Mouse (Mus musculus): ENCODE measurements around the gene Rhox3e. TPM values are rescaled to one million over a fixed set of nuclear protein-coding genes. Genes with fewer than 3 reads are reported as not detected.
"Not testable (repeated sequence)": the region's sequence is repeated elsewhere in the genome, so short reads cannot be mapped to it uniquely, and the experiment has no call there.

The Rhox3e gene
- total RNA-seq (2021) = not detected

DNA sequence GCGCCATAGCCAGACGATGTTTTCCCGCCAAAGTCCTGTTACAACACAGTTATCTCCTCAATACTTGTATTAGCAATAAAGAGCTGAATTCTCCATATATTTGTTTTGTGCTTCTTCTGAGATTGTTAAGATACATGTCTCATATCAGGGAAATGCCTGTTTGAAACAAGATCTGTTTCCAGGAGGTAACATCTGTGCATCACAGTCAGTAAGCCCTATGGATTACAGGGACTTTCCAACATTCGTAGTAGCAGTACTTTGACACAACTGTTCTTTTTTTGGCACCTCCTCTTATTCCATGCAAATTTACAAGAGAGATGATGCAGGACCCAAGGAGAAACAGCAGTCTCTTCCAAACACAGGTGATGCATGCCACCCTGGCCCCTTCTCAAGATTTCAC is at the start of gene Rhox3e:
Gene Rhox3e, plus strand, starts transcription at position 301 of the 400 bp plus-strand sequence.
- DNase-seq; intact Hi-C loops (cut with DNase I): not testable (repeated sequence)

DNA sequence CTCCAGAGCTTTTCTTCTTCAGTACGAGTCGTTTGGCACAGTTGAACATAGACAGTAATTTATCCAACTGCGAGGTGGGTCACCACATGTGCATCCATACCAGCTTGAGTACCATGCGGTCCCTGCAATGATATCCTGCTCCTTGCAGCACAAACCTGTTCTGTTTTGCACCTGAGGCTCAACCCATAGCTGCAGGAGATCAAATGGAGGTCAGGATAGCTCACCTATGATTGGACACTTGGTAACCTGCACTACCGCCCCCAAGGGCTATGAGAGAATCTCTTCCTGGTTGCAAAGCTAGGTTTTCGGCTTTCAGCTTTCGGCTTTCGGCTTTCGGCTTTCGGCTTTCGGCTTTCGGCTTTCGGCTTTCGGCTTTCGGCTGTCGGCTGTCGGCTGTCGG is 27.8 kb upstream of the Rhox3e start, which contains the start of gene Rhox4d:
Gene Rhox4d, plus strand, starts transcription at position 301 of the 400 bp plus-strand sequence.
- DNase-seq; intact Hi-C loops (cut with DNase I): not testable (repeated sequence)

DNA sequence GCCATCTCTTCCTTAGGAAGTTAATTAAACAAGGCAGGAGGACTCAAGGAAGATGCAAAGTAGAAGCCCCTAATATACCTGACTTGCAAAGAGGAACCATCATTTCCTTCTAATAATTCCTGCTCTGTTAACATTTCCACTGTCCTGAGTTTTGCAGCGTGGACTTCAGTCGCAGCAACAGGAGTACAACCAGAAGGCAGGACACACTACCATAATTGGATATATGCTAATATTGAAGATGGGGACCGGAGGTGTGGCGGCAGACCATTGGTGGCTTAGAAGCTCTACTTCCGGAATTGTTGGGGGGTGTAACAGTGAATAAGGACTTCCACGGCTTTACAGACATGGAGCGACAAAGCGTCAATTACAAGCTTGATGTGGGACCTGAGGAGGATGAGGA is 11.7 kb upstream of the Rhox3e start, which contains the start of gene Rhox2e:
Gene Rhox2e, plus strand, starts transcription at position 301 of the 400 bp plus-strand sequence.
- DNase-seq; intact Hi-C loops (cut with DNase I): not testable (repeated sequence)

DNA sequence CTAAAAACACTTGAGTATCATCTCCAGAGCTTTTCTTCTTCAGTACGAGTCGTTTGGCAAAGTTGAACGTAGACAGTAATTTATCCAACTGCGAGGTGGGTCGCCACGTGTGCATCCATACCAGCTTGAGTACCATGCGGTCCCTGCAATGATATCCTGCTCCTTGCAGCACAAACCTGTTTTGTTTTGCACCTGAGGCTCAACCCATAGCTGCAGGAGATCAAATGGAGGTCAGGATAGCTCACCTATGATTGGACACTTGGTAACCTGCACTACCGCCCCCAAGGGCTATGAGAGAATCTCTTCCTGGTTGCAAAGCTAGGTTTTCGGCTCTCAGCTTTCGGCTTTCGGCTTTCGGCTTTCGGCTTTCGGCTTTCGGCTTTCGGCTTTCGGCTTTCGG is 15.3 kb downstream of the Rhox3e start, which contains the start of gene Rhox4e:
Gene Rhox4e, plus strand, starts transcription at position 301 of the 400 bp plus-strand sequence.
- intact Hi-C loops (cut with DNase I); DNase-seq: not testable (repeated sequence)

DNA sequence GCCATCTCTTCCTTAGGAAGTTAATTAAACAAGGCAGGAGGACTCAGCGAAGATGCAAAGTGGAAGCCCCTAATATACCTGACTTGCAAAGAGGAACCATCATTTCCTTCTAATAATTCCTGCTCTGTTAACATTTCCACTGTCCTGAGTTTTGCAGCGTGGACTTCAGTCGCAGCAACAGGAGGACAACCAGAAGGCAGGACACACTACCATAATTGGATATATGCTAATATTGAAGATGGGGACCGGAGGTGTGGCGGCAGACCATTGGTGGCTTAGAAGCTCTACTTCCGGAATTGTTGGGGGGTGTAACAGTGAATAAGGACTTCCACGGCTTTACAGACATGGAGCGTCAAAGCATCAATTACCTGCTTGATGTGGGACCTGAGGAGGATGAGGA is 29.3 kb downstream of the Rhox3e start, which contains the start of gene Rhox2f:
Gene Rhox2f, plus strand, starts transcription at position 301 of the 400 bp plus-strand sequence.
- DNase-seq; intact Hi-C loops (cut with DNase I): not testable (repeated sequence)

DNA sequence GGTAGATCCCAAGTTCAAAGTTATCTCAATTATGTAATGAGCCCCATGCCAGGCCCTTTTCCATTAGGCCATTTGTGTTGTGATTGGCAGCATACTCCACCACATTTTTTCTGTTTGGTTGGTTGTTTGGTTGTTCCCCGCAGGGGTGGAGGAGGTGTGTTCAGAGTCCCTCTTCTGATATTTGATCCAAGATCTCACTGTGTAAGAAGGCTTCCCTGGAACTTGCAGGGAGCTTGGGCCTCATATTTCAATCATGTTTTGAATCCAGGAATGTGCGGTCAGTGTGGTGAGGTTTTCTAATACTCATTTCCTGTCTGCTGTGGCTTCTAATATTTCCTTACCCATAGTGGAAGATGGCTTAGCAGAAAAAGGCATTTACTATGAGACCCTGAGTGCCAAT is 30.8 kb downstream of the Rhox3e start:
- DNase-seq; intact Hi-C loops (cut with DNase I): not testable (repeated sequence)

DNA sequence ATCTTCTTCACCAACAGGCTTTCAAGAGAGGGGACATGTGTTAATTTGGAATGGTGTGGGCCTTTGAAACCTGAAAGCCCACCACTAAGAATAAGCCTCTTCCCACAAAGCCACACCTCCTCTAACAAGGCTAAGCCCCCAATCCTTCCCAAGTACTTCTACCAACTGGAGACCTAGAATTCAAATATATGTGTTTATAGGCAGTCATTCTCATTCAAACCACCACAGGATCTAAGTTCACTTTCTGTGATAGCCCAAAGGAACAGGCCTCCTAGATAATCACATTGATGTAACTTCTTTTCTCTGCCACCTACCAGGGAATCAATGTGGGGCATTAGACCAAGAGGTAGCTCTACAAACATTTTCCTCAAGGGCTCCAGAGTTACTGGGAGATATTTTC is 38.9 kb downstream of the Rhox3e start, which contains the start of gene Rhox3f:
Gene Rhox3f, plus strand, starts transcription at position 301 of the 400 bp plus-strand sequence.
- intact Hi-C loops (cut with DNase I); DNase-seq: not testable (repeated sequence)

Other genes starting within 250 kb of the Rhox3e start
- gene Rhox3a2, start 162.0 kb upstream of the Rhox3e start, total RNA-seq (2021) = not detected
- gene Rhox4a2, start 151.2 kb upstream of the Rhox3e start, total RNA-seq (2021) = not detected
- gene Rhox2b, start 130.0 kb upstream of the Rhox3e start, total RNA-seq (2021) = not detected
- gene Rhox4b, start 109.5 kb upstream of the Rhox3e start, total RNA-seq (2021) = not detected
- gene Rhox2c, start 88.3 kb upstream of the Rhox3e start, total RNA-seq (2021) = not detected
- not detected for gene Rhox3c, start 83.4 kb upstream of the Rhox3e start, total RNA-seq (2021)
- not detected for gene Rhox4c, start 61.7 kb upstream of the Rhox3e start, total RNA-seq (2021)
- not detected for gene Rhox2d, start 48.6 kb upstream of the Rhox3e start, total RNA-seq (2021)
- not detected for gene Rhox4d, start 27.7 kb upstream of the Rhox3e start, total RNA-seq (2021)
- gene Rhox2e, start 11.6 kb upstream of the Rhox3e start, total RNA-seq (2021) = not detected
- gene Rhox4e, start 15.4 kb downstream of the Rhox3e start, total RNA-seq (2021) = not detected
- not detected for gene Rhox2f, start 29.4 kb downstream of the Rhox3e start, total RNA-seq (2021)
- gene Rhox3f, start 39.0 kb downstream of the Rhox3e start, total RNA-seq (2021) = not detected
- not detected for gene Rhox4f, start 65.7 kb downstream of the Rhox3e start, total RNA-seq (2021)
- gene Rhox3g, start 86.6 kb downstream of the Rhox3e start, total RNA-seq (2021) = not detected
- not detected for gene Rhox2g, start 101.5 kb downstream of the Rhox3e start, total RNA-seq (2021)
- gene Rhox4g, start 109.3 kb downstream of the Rhox3e start, total RNA-seq (2021) = not detected
- gene Rhox3h, start 126.7 kb downstream of the Rhox3e start, total RNA-seq (2021) = not detected
- under 1 TPM in 1 of 2 experiments, not detected in 1; 0.43 TPM for gene Rhox2h, start 131.3 kb downstream of the Rhox3e start, total RNA-seq (2021)

All from heart, postnatal 36 days (tissue).